Mouse (Mus musculus) spleen, postnatal 36 days (tissue): ENCODE data around the gene Agap1.

Experiments
- DNase-seq, 2 experiments: peaks; one replicate each; pipeline ENCODE4 v3.0.0; 2022; ENCODE audit warnings: low spot score in 2 of 2, mixed read lengths in 1 of 2

Agap1 gene

DNA sequence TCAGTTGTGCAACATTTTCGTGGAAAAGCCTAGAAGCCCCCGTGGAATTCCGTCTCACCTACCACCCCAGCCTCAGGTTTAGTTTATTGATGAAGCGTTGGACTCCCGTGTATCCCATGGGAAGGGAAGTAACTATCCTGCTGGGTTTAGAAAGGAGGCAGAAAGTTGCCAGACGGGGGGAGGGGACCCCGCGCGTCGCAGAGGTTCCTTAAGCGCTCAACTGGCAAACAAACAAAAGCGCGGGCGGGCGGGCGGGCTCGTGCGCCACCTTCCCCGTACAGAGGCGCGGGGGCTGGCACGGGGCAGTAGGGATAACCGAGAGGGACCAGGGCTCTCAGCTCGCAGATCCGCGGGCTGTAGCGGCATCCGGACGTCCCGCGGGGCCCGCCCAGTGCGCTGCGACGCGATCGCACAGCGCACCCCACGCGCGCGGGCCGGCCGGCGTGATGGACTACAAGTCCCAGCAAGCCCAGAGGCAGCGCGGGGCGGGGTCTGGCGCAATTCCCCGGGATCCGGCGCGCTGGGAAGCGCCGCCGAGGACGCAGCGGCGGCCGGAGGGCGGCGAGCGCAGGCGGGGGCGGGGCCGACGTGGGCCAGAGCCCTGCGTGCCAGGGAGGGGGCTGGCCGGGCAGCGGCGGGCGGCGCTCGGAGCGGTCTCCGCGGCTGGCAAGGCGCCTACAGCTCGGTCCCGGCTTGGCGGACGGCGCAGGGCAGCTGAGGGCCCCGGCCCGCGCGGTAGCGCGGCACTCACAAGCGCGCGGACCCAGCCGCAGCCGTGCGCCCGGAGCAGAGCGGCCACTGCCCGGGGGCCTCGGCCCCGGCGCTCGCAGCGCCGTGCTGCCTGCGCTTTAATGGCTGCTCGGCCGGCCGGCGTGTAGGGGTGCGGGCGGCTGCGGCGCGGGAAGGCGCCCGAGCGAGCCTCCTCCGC lies at the start of gene Agap1:
TSS of gene Agap1 (plus strand) at position 611 of the 928 bp plus-strand sequence.
- DNase-seq: peak; percentile 69 to 77

DNA sequence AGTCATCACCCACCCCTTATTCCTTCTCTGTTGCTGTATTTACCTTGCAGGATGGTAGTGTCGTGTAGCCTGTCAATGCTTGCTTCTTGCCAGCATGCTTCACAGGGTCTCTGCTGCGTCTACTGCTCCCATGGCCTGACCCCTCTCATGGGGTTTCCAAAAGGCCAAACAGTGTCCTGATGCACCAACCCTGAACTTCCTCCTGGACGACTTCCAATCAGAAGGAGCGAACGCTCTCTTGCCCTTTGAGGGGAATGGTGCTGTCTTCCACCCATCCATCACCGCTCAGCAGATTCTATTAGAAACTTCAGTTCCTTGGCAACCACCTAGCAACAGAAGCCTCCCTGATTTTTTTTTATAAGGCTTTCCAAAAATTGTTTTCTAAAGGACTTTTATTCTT lies 48.6 kb upstream of the Agap1 start:
- DNase-seq: no peak

DNA sequence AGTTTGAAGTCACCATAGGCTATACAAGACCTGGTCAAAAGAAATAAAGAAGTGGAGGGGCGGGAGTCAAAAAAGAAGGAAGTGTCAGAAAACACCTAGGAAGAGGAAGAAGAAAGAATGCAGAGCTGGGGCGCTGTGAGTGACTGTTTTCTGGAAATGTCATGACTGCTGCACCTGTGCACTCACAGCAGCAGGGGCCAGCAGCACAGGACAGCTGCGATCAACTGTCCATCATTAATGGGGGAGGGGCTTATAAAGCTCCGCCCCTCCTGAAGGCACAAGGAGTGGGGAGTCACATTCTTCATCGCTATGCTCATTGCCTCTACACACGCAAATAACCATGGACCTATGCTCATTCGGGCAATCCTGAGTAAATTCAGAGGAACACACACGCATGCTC lies 46.6 kb upstream of the Agap1 start:
- DNase-seq: no peak

DNA sequence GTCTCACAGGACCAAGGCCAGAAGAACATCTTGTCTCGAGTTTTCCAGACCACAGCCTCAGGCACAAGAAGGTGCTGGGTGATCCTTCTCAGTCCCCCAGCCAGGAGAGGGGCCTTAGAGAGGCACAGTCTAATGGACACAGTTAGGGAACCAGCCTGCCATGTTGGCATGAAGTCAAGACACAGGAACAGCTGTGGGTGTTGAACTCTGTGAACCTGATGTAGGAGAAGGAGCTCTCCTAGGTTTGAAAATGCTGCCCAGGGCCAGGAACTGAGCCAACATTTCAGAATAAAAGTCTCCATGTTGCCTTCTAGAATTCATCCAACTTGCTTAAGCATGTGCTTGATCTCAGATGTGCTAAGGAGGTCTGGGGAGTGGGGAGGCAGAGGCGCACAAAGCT lies 41.5 kb upstream of the Agap1 start:
- no peak for DNase-seq

DNA sequence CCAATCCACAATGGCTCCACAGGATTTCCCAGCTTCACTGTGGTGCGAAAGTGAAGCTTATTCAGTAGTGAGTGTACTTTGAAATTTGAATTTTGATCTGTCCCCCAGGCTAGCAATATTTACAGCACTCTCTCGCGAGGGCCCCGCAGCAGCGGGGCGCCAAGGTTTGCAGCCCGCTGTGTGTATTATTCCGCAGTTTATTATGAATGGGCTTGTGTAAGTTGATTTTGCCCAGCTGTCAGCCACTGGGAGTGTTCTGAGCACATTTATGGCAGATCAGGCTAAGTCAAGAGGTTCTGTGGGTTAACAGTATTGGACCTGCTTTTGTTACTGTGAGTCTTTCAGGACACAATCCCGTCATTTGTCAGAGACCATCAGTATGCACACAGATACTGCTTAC lies 40.0 kb upstream of the Agap1 start:
- no peak for DNase-seq

DNA sequence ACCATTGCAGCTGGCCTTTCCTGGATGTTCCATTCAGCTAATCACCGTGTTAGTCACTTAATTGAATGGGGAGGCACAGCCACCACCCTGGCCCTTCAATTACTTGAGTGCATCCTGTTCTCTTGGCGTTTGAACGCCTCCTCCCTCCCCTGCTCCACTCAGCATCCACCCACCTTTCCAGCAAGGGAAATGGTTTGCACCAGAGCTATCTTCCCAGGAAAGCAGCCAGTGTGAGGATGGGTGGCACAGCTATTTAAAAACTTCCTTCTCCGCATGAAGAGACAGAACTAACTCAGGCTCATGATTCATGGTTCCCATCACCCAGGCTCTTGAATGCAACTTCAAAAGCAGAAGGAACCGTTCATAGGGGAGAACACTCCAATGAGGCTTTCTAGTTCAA lies 37.7 kb upstream of the Agap1 start:
- DNase-seq: no peak

DNA sequence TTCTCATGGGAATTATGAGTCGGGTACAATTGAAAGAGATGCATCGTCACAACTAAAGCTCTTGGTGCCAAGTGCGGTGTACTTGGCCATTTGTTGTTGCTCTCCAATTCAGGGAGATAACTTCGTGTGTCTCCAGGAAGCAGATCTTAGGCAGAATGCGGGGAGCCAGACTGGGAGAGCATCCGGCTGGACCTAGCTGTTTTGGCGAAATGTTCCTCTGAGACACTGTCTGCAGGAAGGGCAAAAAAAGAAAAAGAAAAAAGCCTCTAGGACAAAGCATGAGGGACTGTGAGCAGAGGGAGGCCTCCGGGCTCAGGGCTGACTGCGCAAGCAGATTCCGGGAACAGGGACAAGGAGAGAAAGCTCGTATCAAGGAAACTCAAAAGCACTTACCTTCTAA lies 34.0 kb upstream of the Agap1 start:
- DNase-seq: no peak

DNA sequence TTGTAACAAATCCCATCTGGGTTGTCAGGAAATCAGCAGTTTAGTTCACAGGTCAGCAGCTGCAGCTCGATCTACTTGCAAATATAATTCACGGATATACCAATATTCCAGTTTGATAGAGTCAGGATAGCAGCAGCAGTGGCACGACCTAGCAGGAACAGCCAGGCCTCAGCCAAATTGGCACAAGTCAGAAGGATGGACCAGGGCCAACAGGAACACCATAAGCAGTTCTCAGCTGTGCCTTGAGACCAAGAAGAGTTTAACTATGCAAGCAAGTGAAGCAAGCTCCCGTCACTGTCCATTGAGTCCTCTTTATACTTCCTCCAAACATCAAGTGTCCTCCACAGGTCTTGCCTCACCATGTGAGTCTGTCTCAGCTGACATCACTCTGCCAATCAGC lies 33.2 kb upstream of the Agap1 start:
- DNase-seq: no peak

DNA sequence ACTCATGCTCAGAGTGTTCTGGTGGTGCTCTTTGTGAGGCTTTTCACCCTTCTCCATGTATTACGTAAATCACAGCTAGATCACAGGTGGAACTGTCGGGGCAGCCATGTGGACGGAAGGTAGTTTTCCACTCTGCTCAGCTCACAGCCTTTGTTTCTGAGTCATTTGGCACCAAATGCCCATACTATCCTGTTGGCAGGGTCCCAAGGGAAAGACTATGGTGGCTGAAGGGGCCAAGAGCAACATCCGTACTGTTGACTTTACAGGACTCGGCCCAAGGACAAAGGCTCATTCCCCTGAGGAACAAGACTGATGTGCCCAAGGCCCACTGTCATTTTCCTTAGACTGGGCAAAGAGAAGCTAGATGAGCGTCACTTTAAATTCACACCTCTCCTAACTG lies 30.0 kb upstream of the Agap1 start:
- no peak for DNase-seq

DNA sequence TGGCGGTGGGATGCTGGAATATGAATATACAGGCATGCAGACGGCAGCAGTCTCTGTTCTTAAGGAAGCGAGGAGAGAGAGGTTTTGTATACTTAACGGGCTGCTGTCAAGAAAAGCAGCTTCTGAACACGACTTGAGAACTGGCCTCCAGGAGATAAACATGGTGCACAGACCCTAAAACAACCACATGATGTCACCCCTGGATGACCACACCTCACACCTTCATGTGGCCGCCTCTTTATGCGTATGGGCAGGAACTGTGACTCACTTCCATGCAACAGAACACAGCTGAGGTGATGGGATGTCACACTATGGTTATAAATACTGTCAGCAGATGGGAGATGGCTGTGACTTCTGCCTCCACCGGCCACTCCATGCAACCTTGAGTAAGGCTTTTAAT lies 28.5 kb upstream of the Agap1 start:
- no peak for DNase-seq

DNA sequence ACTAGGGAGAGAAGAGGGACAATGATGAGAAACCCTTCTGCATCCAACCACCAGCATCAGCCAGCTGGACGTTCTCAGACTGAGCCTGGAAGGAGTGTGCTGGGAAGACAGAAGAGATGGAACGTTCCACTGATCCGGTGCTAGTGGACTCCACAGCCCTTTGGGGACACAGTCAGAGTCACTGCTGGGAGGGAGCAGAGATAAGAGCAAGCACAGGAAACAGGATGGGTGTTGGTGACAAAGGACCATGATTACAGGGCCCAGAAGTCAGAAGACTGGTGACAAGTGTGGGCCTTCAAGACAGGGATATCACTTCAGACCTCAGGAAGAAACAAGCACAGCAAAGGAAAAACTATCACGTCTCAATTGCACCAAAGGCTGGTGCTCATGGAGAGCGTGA lies 25.9 kb upstream of the Agap1 start:
- DNase-seq: no peak

DNA sequence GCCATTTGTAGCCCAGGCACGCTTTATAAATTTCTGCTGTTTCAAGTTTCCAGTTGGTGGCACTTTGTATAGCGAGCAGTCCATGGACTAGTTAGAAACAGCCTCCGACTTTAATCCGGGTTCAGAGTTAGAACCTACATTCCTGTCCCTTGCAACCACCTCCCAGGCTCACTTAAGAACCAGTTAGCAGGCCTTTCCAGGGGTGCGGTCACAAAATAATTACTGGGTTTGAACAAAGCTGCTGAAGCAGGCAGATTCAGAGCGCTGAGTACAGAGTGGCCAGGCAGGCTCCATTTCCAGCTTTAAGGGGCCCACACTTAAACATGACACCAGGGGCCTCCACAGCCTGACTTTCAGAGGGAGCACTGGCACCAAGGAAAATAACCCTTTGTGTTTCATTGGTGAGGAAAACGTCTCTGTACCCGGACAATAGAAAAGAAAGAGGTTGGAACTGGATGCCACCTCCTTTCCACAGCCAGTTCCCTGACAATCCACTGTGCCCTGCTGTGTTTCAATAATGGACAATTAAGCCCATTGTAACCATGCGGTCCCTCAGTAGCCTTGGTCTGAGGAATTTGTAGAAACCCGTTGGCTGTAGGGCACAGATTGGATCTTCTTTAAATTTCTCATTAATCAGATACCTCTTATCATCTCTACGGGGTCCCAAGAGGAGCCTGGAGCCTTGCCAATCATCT lies 24.5 kb upstream of the Agap1 start:
- no peak for DNase-seq

DNA sequence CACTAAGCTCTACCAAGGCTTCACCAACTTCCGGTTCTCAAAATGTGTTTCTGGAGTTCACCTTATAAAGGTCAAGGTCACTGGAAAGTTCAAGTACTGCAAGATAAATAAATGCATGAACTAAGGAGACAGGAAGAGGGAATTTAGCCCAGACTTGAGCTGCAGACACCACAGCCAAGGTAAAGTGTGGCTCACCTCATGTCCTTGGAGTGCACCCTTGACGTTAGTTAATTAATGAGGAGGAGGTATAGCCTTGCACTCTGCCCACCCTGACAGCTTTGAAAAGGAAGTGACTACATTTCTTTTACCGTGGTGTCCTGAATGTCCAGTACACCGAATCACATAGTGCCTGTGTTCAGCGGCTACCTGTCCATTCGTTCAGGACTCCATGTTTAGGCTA lies 15.3 kb upstream of the Agap1 start:
- no peak for DNase-seq

DNA sequence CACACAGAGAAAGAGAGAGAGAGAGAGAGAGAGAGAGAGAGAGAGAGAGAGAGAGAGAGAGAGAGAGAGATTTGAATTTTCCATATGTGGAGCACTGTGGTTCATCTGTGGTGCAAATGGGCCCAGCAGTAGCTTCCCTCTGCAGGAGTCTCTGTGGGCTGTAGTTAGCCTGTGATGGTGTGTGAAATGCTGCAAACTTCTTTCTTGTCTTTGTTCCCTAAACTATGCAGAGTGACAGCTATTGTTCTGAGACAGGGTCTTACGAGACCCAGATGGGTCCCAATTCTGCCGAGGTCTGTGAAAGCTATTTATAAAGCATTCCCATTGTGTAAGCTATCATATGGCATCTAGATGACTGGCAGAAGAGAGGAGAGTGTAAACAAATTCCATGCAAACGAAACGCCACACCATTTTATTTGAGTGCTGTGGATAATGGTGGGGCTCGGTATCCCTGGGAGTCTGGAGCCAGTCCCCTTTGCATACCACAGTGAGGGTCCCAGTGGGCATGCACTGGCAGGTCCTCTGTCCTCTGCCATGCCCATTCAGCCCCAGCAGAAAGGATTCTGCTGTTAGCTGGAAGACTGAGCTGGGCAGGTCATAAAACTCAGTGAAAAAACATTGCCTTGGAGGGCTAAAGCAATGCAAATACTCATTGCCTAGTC lies 13.2 kb upstream of the Agap1 start:
- DNase-seq: no peak

DNA sequence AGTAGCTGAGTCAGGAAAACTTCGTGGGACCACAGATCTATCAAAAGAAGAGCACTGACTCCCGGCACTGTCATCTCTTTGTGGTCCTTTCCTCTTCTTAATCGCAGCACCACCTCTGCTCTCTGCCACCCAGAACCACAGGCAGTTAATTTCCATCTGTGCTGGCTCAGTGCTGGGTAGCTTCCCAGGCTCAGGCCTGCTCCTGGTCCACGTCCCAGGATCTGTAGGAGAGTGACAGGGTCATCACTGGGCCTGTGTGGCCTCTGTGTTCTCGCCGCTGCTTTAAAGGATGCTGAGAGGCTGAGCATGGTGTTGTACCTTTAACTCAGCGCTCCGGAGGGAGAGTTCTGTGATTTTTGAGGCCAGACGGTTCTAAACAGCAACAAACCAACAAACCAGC lies 11.1 kb upstream of the Agap1 start:
- no peak for DNase-seq

DNA sequence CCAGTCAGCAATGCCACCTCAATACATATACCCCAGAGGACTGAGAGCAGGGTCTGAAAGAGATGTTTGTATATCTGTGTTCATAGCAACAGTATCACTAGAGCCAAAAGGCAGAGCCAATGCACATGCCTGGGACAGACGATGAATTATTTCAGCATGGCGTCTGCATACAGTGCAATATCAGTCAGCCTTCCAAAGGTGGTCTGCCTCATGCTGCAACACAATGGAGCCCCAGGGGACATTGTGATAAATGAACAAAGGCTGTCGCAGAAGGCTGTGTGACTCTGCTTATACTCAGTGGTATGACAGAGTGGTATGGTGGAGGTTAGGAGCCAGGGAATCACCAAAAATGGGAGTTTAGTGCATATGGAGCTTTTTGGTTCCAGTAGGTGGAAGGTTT lies 10.6 kb upstream of the Agap1 start:
- no peak for DNase-seq

DNA sequence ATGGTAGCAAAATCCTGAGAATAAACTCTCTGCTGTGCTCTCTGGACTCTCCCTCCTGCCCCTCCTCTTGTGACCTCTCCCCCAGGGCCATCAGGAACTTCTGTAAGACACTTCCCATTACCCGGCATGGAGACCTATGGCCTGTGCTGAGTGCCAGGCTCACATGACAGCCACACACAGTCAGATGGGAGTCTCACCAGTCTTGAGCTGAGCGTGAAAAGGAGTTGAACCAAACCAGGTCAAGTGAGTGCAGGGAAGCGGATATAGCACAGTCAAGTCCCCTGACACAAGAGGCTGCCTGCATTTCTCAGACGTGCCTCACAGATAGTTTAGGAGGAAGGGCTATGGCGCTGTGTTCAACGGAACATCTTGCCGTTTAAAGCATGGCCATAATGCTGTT lies 4.5 kb upstream of the Agap1 start:
- DNase-seq: peak; percentile 10 to 14

DNA sequence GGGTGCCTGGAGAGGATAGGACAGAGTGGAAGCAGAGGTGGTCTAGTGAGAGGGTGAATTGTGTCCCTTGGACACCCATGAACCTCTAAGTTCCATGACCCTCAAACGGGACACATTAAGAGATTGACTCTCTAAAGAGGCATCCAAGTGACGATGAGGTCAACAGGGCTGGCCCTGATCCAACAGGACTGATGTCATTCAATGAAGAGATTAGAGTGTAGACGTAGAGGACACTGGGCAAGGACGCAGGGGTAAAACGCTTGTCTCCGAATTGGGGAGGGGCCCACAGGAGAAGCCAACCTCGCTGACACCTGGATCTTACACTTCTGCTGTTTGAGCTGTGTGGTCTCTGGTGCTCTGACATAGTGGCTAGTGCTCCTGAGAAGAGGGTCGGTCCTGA lies 2.5 kb upstream of the Agap1 start:
- no peak for DNase-seq

DNA sequence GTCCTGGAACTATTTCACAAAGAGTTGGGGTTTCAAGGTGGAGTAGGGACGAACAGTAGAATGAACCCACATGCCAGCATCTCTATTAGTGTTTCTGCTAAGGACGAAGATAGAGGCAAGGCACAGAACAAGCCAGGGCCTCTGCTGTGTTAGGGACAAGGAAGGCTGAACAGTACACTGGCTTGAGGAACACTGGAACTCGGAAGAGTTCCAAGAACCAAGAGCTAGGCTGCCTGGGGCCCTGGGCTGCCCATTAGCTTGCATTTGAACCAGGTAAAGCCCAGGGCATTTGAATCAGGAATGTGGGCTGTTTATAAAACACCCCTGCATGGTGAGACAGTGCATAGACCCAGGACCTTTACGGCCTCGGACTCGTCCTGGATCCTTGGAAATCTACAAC lies 940 bp upstream of the Agap1 start:
- DNase-seq: no peak

DNA sequence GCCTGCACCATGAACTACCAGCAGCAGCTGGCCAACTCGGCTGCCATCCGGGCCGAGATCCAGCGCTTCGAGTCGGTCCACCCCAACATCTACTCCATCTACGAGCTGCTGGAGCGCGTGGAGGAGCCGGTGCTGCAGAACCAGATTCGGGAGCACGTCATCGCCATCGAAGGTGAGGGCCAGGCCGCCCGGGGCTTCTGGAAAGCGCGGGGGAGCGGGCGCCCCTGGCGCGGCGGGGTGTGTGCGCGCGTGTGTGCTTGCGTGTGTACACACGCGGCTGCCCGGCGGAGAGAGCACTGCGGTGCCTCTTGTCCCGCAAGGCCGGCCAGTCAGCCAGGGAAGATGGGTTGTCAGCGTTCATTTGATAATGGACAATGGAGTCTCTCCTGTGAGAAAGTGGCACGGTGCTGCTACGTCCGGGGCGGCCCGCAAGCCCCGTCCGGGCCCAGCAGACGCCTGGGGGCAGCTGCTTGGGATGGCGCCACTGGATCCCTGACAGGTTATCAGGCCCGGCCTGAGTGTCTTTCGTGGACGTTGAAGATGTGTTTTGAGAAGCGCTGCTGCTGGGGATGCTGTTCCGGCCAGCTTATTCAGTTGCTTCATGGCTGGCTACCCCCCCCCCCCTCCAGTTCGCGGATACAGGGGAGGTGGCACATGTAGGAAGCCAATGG lies 950 bp downstream of the Agap1 start:
- no peak for DNase-seq

DNA sequence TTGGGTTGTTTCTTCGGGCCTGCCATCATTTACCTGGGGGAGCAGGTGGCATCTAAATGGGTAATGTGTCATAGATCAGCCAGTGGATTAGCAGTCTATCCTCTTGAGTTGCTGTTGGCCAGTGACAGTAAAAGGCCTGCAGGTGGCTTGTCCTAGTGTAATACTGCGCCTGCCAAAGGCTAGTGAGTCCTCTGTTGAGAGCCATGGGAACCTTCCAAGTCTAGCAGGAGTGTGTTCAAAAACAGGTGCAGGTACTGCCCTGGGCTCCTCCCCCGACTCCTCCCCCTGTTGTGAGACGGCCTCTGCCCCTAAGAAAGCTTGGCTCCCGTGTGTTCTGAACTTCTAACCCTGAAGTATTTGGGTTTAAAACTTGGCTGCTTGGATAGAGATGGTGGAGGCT lies 1.9 kb downstream of the Agap1 start:
- no peak for DNase-seq
